In genomic region chr6:119543456-119543802, GRCm38 (mm10) we compare ENCODE assay signal across 9 mouse cellular contexts. TPM values are rescaled to one million over a fixed set of nuclear protein-coding genes. Genes with fewer than 3 reads are reported as not detected.
A peak's percentile ranks its signal among the peaks of the same experiment; 100 is the strongest.
DNase-seq lines count a peak whose midpoint lies in the region; ATAC-seq lines count a peak whose summit lies in the region.
"Had no signal": no experiment of that assay in that cellular context is flagged by ENCODE, and none has a peak within 500 bp of the region (broad histone marks: within the 10 kb centered on the region; RNA-seq: fewer than 3 reads in every experiment).

No protein-coding gene starts in this region.

- peak overlapping the region; percentile 96 for H3K4me2 ChIP-seq in hindbrain, embryonic 16.5 days (ENCODE audit: low read length)

- peak overlapping the region; percentile 76 for H3K4me3 ChIP-seq in hindbrain, embryonic 16.5 days (ENCODE audit: low read length)
- H3K4me3 ChIP-seq in midbrain, embryonic 10.5 days = peak overlapping the region; percentile 85

- 0 out of 2 replicates have a peak, but pooled peaks have one; percentile 8 for ATAC-seq in hindbrain, embryonic 16.5 days
- no peak for ATAC-seq in erythroblast, adult 5-6 weeks (replicated peaks; ENCODE audit: low FRiP score, poor library complexity, severe bottlenecking)

- WGBS in hindbrain, embryonic 16.5 days = under 1% methylated on average over 30 of the region's 30 CpGs
- under 1% methylated on average over 30 of the region's 30 CpGs for WGBS in midbrain, embryonic 10.5 days

- peak overlapping the region; percentile 76 for H3K9ac ChIP-seq in hindbrain, embryonic 16.5 days (ENCODE audit: low read depth, low read length)

- H3K4me1 ChIP-seq in hindbrain, embryonic 16.5 days (ENCODE audit: control insufficient read depth, insufficient read depth, low read depth, low read length) = peaks cover 4% of the 10 kb centered on the region
- peaks cover 54% of the 10 kb centered on the region for H3K4me1 ChIP-seq in midbrain, embryonic 10.5 days

- DNase-seq in gastrocnemius, postnatal 10 days = peak; percentile 43
- DNase-seq in gastrocnemius, adult 18-20 months (ENCODE audit: low spot score) = no peak
- DNase-seq in urinary bladder, adult 2 months (ENCODE audit: low spot score) = peak; percentile 24
- no peak for DNase-seq in urinary bladder, postnatal 25 days (ENCODE audit: low spot score)
- DNase-seq in midbrain, embryonic 10.5 days (ENCODE audit: low spot score) = no peak
- DNase-seq in c-Kit-positive CD71-positive TER-119-positive erythroid progenitor cells, embryonic 14.5 days (ENCODE audit: low spot score) = no peak

- no peaks in the 10 kb centered on the region for H3K9me3 ChIP-seq in hindbrain, embryonic 16.5 days (ENCODE audit: control insufficient read depth, low read length)
- no peaks in the 10 kb centered on the region for H3K9me3 ChIP-seq in midbrain, embryonic 10.5 days (replicated peaks)

- H3K36me3 ChIP-seq in hindbrain, embryonic 16.5 days (ENCODE audit: control insufficient read depth, insufficient read depth, low read length) = no peaks in the 10 kb centered on the region
- no peaks in the 10 kb centered on the region; the same call in 1 of the 2 replicates for H3K36me3 ChIP-seq in midbrain, embryonic 10.5 days

- no peak overlapping the region for H3K27ac ChIP-seq in hindbrain, embryonic 16.5 days (ENCODE audit: low read depth, low read length)
- H3K27ac ChIP-seq in midbrain, embryonic 10.5 days (replicated peaks) = peak overlapping the region; percentile 93

- peaks cover 7% of the 10 kb centered on the region; the same call in 1 of the 2 replicates for H3K27me3 ChIP-seq in hindbrain, embryonic 16.5 days (replicated peaks; ENCODE audit: control insufficient read depth, insufficient read depth, low read length)
- H3K27me3 ChIP-seq in midbrain, embryonic 10.5 days (ENCODE audit: low read depth, poor library complexity, severe bottlenecking) = peaks cover 66% of the 10 kb centered on the region
- H3K27me3 ChIP-seq: CH12.LX had no signal

RNA-seq across cellular contexts. Expression of gene Wnt5b, which starts 0.7 kb away (rescaled TPM):
- 1 to 10 TPM; 3.1 to 3.7 TPM for total RNA-seq in gastrocnemius, postnatal 10 days (2021)
- total RNA-seq in gastrocnemius, adult 18-20 months (2021) = 1 to 10 TPM; 2.6 to 2.9 TPM
- polyA plus RNA-seq in urinary bladder, adult 2 months (2012; rRNA removed) = 7.3 and 8.0 TPM in 2 replicates
- 4.1 and 5.3 TPM in 2 replicates for polyA plus RNA-seq in hindbrain, embryonic 16.5 days (2015; fragmentation: Nextera tagmentation; extraction: Ambion mirVana)
- polyA plus RNA-seq in midbrain, embryonic 10.5 days (2016; fragmentation: Nextera tagmentation; extraction: Ambion mirVana) = 15.3 and 19.0 TPM in 2 replicates
- not detected in 2 replicates for total RNA-seq in erythroblast, adult 5-6 weeks (2015; ENCODE audit: low replicate concordance)
- not detected in 2 replicates for total RNA-seq in erythroblast, adult 5-6 weeks (2017; ENCODE audit: low replicate concordance)

Comparison
In these comparisons a context has a peak if more than half of its experiments do, and no peak if none do; other contexts are left out.
1. DNase-seq: peak in gastrocnemius, postnatal 10 days (single experiment) and urinary bladder, adult 2 months (single experiment); none in gastrocnemius, adult 18-20 months (single experiment), urinary bladder, postnatal 25 days (single experiment), midbrain, embryonic 10.5 days (single experiment) and c-Kit-positive CD71-positive TER-119-positive erythroid progenitor cells, embryonic 14.5 days (single experiment).